Mouse (Mus musculus) forebrain, embryonic 13.5 days (tissue): ENCODE data around the gene Bcl6. TPM values are rescaled to one million over a fixed set of nuclear protein-coding genes. Genes with fewer than 3 reads are reported as not detected.

Source experiments
- ATAC-seq: fragments of 200-750 bp; cut with Nextera tagmentation; 2 replicates; pipeline ENCODE4 v1.8.0; 2017
- H3K27ac ChIP-seq: fragments of 300-500 bp; sonication (generic); 2 replicates; pipeline ENCODE4 v1.5.1; 2015; ENCODE audit warnings: inconsistent platforms, mild to moderate bottlenecking, moderate library complexity
- H3K27me3 ChIP-seq: fragments of 300-500 bp; sonication (generic); 2 replicates; pipeline ENCODE4 v1.6.1; 2015; ENCODE audit warnings: mild to moderate bottlenecking, inconsistent platforms
- H3K36me3 ChIP-seq: fragments of 300-500 bp; sonication (generic); 2 replicates; pipeline ENCODE4 v1.6.1; 2015; ENCODE audit warnings: mild to moderate bottlenecking, inconsistent platforms; ENCODE audit not compliant: poor library complexity, severe bottlenecking
- H3K4me1 ChIP-seq: fragments of 300-500 bp; sonication (generic); 2 replicates; pipeline ENCODE4 v1.6.1; 2015; ENCODE audit warnings: inconsistent platforms
- H3K4me2 ChIP-seq: fragments of 300-500 bp; sonication (generic); 2 replicates; pipeline ENCODE4 v1.6.1; 2015; ENCODE audit warnings: inconsistent platforms, mild to moderate bottlenecking, moderate library complexity
- H3K4me3 ChIP-seq: fragments of 300-500 bp; sonication (generic); 2 replicates; pipeline ENCODE4 v1.5.1; 2015; ENCODE audit warnings: mild to moderate bottlenecking, inconsistent platforms
- H3K9ac ChIP-seq: fragments of 300-500 bp; sonication (generic); 2 replicates; pipeline ENCODE4 v1.6.1; 2015; ENCODE audit warnings: mild to moderate bottlenecking, inconsistent platforms
- H3K9me3 ChIP-seq: fragments of 300-500 bp; sonication (generic); replicated peaks from 2 replicates; pipeline ENCODE4 v1.6.1; 2016; ENCODE audit warnings: inconsistent platforms
- whole genome bisulfite sequencing: fragments of 180-500 bp; shearing (Covaris S2); methylation state at CpG from one replicate; pipeline ENCODE4 v1.1.7; 2015; 5-methylcytosine and 5-hydroxymethylcytosine counted together
- polyA plus RNA-seq: library from polyadenylated mRNA; unstranded; fragments of >200 nt; fragmentation: Nextera tagmentation; extraction: Ambion mirVana; gene quantifications from 2 replicates; pipeline ENCODE4 v1.2.1, GENCODE M21; 2015

Bcl6 gene
- polyA plus RNA-seq, 1 experiment from 2014 or later = 0.84 TPM

DNA sequence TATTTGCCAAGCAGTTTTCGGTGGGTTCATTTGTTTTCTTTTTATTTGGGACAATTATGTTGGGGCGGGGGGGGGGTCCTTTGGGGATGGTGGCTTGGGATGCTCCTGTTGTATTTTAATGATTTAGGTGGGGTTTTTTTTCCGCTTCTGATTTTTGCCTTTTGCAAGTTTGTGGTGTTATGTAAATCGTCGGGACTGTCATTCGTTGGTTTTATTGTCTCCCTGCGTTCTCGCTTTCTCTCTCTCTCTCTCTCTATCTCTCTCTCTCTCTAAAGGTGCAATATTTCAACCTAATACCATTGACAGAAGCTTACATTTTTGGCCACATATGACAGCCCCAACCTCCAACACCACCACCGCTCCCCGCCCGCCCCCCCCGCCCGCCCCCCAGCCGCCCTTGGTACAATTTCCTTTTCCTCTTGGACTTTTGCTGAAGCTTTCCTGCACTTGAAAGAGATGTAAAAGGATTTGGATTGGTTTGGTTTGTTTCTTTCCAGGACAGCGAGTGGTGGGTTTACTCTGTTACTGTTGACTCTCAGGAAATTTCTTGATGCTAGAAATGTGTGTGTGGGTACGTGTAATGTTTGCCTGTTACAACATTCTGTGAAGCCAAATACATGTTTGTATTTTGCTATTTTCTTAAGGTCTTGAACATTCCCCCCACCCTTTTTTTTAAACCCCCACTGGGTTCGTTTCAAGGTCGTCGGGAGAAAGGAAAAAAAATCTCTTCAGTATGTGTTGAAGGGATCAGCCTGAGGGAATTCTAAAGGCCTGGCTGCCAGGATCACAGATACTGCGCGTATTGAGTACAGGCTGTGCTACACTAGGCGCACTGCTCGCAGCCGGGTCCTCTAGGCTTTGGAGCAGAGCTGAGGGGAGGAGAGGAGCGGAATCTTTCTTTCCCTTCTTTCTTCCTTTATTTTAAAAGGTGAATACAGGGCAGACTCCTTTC is 833 bp upstream of the Bcl6 start:
- peak overlapping the region; percentile 74 for H3K4me3 ChIP-seq
- peak overlapping the region; percentile 98 for H3K27ac ChIP-seq
- ATAC-seq = peak; percentile 55
- H3K9me3 ChIP-seq = no peaks in the 10 kb centered on the region
- no peaks in the 10 kb centered on the region for H3K36me3 ChIP-seq
- peak overlapping the region; percentile 91 for H3K9ac ChIP-seq
- H3K4me1 ChIP-seq = peaks cover 44% of the 10 kb centered on the region
- WGBS = under 1% methylated on average over 22 of the region's 25 CpGs
- peaks cover 22% of the 10 kb centered on the region for H3K27me3 ChIP-seq
- H3K4me2 ChIP-seq = peak overlapping the region; percentile 88

DNA sequence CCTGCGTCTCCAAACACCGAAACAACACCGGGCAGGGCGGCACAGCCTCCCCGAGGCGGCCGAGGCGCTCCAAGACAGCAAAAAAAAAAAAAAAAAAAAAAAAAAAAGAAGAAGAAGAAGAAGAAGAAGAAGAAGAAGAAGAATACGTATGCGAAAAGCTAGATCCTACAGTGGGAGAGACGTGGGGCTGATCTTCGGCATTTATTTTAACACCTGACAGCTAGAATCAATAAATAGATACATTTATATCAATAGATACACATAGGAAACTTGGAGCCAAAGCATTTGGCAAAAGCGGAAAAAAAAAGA is 541 bp downstream of the Bcl6 start:
- Histone ChIP-seq H3K36me3 (no peaks in the 10 kb centered on the region), H3K9me3 (no peaks in the 10 kb centered on the region), H3K4me2 (peak overlapping the region; percentile 88), H3K9ac (peak overlapping the region; percentile 91), H3K4me3 (peak overlapping the region; percentile 74), H3K4me1 (peaks cover 54% of the 10 kb centered on the region), H3K27ac (peak overlapping the region; percentile 98), H3K27me3 (peaks cover 28% of the 10 kb centered on the region)
- 0% methylated on average over 12 of the region's 13 CpGs for WGBS
- no peak for ATAC-seq

DNA sequence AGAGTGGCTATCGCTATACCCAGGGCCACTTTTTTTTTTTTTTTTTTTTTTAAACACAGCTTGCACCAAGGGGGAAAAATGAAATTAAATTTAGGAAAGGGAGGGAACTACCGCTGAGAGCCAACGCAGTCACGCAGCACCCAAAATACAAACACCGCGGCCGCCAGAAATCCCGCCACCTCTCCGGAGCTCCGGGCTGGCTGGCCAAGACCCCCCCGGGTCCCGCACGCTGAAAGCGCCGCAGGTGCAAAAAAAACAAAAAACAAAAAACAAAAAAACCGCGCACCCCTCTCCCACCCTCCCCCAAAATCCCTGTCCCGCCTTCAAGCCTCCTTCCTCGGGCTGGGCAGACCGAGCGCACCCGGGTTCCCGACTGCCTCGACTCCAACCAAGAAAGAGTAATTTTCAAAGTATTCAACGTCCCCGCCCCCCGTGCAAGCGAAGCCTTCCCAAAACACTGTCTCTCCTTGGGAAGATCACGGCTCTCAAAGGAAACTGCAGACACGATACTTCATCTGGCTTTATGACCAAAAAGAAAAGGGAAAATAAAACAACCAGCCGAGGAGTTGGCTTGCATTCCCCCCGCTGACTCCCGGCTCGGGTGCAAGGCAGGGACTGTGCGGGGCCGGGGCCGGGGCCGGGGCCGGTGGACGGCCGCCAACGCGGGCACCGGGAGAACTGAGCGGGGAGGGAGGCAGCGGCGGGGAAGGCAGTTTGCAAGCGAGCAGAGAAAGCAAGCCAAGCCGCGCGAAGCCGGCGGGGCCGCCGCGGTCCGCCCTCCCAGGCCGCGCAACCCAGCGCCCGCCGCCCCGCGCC is 1.1 kb downstream of the Bcl6 start:
- H3K36me3 ChIP-seq = no peaks in the 10 kb centered on the region
- ATAC-seq = 0 out of 2 replicates have a peak, but pooled peaks have one; percentile 5
- peak overlapping the region; percentile 88 for H3K4me2 ChIP-seq
- H3K9me3 ChIP-seq = no peaks in the 10 kb centered on the region
- peaks cover 59% of the 10 kb centered on the region for H3K4me1 ChIP-seq
- H3K4me3 ChIP-seq = peak overlapping the region; percentile 74
- peak overlapping the region; percentile 91 for H3K9ac ChIP-seq
- peak overlapping the region; percentile 98 for H3K27ac ChIP-seq
- H3K27me3 ChIP-seq = peaks cover 28% of the 10 kb centered on the region
- under 1% methylated on average over 64 of the region's 64 CpGs for WGBS

DNA sequence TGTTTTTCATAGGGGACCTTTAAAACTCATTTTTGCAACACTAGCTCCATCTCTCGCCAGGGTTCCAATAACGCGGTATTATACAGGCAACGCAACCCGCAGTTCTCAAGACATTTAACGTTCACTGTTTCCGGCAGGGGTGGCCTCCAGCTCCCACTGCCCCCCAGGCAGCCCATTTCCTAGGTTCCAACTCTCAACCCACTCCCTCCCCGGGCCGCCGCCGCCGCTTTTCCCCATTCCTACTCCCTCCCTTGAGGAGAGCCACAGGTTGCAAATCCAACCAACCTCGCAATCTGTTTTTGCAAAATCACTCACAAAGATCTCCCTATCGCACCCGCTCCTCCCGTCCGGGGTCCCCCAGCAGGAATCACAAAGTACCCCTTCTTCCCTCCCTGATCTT is 1.8 kb downstream of the Bcl6 start:
- Histone ChIP-seq H3K27me3 (peaks cover 31% of the 10 kb centered on the region), H3K9ac (peak overlapping the region; percentile 91), H3K4me2 (peak overlapping the region; percentile 88), H3K4me3 (peak overlapping the region; percentile 74), H3K27ac (peak overlapping the region; percentile 98), H3K4me1 (peaks cover 66% of the 10 kb centered on the region), H3K36me3 (no peaks in the 10 kb centered on the region), H3K9me3 (no peaks in the 10 kb centered on the region)
- no peak for ATAC-seq
- under 1% methylated on average over 17 of the region's 17 CpGs for WGBS

DNA sequence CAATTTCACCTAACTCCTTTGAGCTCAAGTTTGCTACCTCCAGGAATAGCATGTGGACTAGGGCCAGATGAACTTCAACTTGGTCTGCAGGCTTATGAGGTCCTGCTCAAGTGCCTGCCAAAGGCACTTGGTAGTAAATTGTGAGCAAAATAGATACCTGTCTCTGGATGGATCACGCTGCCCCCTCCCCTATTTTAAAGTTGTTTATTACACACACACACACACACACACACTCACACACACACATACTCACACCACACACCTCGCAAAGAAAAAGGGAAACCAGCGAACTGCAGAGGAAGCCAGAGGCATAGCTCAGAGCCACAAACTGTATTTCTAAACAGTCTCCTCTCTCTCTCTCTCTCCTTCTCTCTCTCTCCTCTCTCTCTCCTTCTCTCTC is 2.5 kb downstream of the Bcl6 start:
- peak overlapping the region; percentile 74 for H3K4me3 ChIP-seq
- no peak for ATAC-seq
- H3K27me3 ChIP-seq = peaks cover 38% of the 10 kb centered on the region
- peak overlapping the region; percentile 91 for H3K9ac ChIP-seq
- H3K4me1 ChIP-seq = peaks cover 67% of the 10 kb centered on the region
- H3K9me3 ChIP-seq = no peaks in the 10 kb centered on the region
- no peak overlapping the region for H3K27ac ChIP-seq
- WGBS = 7% methylated on average over 3 of the region's 3 CpGs
- peak overlapping the region; percentile 88 for H3K4me2 ChIP-seq
- H3K36me3 ChIP-seq = no peaks in the 10 kb centered on the region

DNA sequence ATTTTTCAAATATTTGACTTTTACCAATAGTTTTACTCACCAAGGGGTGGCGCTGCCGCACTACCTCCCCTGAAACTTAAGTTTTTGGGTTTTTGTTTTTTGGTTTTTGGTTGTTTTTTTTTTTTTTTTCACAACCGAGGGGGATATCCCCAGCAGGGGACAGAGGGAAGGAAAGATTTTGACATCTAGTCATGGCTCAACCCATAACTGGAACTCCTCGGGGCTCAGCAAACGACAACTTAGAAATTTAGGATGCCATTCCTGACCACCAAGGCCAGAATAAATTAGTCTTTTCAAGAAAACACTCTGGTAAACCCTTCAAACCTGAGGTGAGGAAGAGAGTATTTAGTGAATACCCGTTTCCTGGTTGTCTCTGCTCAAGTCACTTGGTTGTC is 3.2 kb downstream of the Bcl6 start:
- peak overlapping the region; percentile 88 for H3K4me2 ChIP-seq
- no peak overlapping the region for H3K9ac ChIP-seq
- peaks cover 44% of the 10 kb centered on the region for H3K27me3 ChIP-seq
- H3K36me3 ChIP-seq = no peaks in the 10 kb centered on the region
- no peak overlapping the region for H3K27ac ChIP-seq
- WGBS = 2% methylated on average over 6 of the region's 6 CpGs
- no peak for ATAC-seq
- peaks cover 69% of the 10 kb centered on the region for H3K4me1 ChIP-seq
- H3K9me3 ChIP-seq = no peaks in the 10 kb centered on the region
- H3K4me3 ChIP-seq = peak overlapping the region; percentile 41; the same call in 1 of the 2 replicates

DNA sequence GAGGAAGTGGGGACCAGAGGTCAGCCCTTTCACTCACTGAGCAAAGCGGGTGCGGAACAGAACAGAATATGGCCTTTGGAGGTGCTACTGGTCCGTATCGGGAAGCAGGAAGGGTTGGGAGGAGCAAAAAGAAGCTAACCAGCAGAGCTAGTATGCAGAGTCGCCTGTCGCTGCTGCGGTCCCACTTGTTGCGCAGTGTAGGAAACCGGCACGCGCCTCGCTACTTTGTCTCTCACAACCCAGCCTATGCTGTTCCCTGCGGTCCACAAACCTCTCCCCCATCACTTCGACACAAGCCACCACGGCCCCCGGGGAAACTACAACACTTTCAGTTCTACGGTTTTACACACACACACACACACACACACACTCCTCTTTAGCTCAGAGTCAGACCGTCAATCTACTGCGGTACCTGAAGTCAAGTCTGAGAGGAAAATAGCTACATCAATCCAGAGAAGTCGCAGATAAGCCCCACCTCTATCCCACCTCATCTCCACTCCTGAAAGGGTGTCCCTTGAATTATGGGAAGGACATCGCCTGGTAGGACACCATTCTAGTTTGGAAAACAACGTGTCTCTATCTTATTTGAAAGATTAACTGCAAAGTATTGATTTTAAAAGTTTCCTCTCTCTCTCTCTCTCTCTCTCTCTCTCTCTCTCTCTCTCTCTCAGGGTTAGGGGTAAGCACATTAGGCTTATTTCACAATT is 3.7 kb downstream of the Bcl6 start:
- peak overlapping the region; percentile 58 for H3K9ac ChIP-seq

DNA sequence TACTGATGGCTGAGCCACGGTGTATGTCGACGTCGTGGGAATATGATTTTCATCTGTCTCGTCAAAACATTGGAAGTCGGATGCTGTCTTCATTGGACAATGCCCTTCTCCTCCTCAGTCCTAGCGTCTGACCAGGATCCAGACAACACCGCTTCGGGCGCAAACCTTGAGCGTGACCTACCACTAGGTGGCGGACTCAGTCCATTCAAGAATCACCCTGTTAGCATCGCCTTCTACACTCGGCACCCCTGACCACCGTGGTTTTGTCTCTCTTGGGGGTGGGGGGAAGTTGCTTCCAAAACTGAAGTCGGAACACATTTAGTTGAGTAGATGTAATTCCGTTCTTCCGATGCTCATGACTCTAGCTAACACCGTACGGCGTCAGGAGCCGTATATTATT is 4.5 kb downstream of the Bcl6 start:
- peak; percentile 44 for ATAC-seq
- WGBS = 1% methylated on average over 22 of the region's 22 CpGs
- peak overlapping the region; percentile 88 for H3K4me2 ChIP-seq
- peaks cover 57% of the 10 kb centered on the region for H3K27me3 ChIP-seq
- H3K4me1 ChIP-seq = peaks cover 59% of the 10 kb centered on the region
- H3K9ac ChIP-seq = peak overlapping the region; percentile 58; the same call in 1 of the 2 replicates
- no peaks in the 10 kb centered on the region for H3K36me3 ChIP-seq
- H3K9me3 ChIP-seq = no peaks in the 10 kb centered on the region
- H3K27ac ChIP-seq = no peak overlapping the region
- H3K4me3 ChIP-seq = peak overlapping the region; percentile 41

More for the DNA sequence above, 3.7 kb downstream of the Bcl6 start:
- H3K9me3 ChIP-seq = no peaks in the 10 kb centered on the region
- 0% methylated on average over 22 of the region's 22 CpGs for WGBS
- H3K27ac ChIP-seq = no peak overlapping the region
- H3K27me3 ChIP-seq = peaks cover 50% of the 10 kb centered on the region
- no peaks in the 10 kb centered on the region for H3K36me3 ChIP-seq
- ATAC-seq = no peak
- H3K4me1 ChIP-seq = peaks cover 63% of the 10 kb centered on the region
- peak overlapping the region; percentile 88 for H3K4me2 ChIP-seq
- peak overlapping the region; percentile 41 for H3K4me3 ChIP-seq

DNA sequence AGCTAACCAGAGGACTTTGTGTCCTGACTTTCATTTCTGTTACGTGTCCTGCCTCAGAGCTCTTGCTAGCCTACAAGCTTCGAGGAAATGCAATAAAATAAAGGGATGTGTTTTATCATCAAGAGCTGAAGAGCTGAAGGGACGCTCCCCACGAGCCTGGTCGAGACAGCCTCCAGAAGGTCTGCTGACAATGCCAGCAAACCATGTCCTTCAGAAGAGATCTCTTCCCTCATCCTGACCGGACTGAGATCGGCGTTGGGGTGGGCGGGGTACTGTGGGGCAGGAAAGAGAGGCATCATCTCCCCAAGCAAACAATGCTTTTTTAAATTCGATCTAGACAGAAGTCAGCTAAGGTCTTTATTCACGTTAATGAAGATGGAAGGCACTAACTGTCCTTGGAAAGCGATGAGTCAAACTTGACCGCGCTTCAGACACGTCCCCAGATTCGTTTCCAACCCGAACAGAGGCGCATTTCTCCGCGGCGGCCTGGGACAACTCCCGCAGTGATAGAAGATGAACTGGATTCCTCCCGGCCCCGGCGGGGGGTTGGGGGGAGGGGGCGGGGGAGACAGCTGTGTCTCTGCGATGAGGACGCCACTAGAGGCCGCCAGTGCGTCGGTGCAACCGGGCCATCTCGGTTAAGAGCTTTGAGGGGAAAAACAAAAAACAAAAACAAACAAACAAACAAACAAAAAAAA is 5.6 kb downstream of the Bcl6 start:
- Histone ChIP-seq H3K4me1 (peaks cover 59% of the 10 kb centered on the region), H3K4me3 (peak overlapping the region; percentile 41), H3K27me3 (peaks cover 61% of the 10 kb centered on the region), H3K9me3 (no peaks in the 10 kb centered on the region), H3K36me3 (no peaks in the 10 kb centered on the region), H3K9ac (peak overlapping the region; percentile 43), H3K4me2 (peak overlapping the region; percentile 88), H3K27ac (peak overlapping the region; percentile 40; the same call in 1 of the 2 replicates)
- under 1% methylated on average over 33 of the region's 33 CpGs for WGBS
- ATAC-seq = no peak

DNA sequence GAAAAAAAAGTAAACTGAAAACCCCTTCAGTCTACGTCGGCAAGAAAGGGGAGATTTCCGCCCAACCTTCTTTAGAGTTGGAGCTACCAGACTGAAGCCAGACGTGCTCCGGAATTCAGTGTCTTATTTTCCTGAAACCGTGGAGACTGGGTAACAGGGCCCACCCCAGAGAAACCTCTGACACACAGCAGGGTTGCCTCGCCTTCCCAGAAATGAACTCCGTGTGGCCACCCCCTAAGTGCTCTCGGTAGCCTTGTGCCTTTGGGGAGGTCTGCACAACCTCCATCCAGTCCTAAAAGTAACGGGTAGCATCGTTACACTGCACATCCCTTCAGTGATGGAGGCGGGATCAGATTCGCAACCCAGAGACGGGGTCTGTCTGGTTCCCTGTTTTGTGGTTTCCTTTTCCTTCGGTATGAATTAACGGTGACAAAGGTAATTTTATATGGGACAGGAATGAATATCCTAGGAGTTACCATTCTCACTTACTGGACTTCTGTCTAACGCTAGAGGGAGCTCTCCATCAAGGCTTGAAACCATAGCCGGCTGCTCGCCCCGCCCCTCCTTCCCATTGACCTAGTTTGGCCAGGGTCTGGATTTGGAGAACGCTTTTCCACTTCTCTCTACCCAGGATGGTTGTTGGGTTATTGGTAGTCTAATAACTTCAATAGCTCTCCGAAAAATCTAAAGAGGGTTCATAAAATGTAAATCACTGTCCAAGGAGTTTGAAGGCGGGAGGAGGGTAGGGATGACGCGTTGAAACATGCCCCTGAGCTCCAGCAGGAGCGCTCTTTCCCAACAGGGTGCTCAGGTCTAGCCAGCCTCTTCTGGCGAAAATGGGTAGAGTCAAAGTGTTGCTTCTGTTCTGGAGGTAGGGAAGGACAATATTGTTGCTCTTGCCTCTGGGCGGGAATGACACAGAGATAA is 6.5 kb downstream of the Bcl6 start:
- Histone ChIP-seq H3K4me2 (peak overlapping the region; percentile 88), H3K27me3 (peaks cover 61% of the 10 kb centered on the region), H3K4me3 (peak overlapping the region; percentile 41), H3K9ac (peak overlapping the region; percentile 58; the same call in 1 of the 2 replicates), H3K9me3 (no peaks in the 10 kb centered on the region), H3K36me3 (no peaks in the 10 kb centered on the region), H3K4me1 (peaks cover 59% of the 10 kb centered on the region), H3K27ac (no peak overlapping the region)
- ATAC-seq = peak; percentile 75
- 2% methylated on average over 28 of the region's 28 CpGs for WGBS
